Mouse (Mus musculus) testis, adult 2 months (tissue): ENCODE data around the gene Mpped2.

Experiments used
- CTCF ChIP-seq: fragments of 200-500 bp; IDR thresholded peaks from 2 replicates; pipeline ENCODE4 v1.5.1; 2012; ENCODE audit warnings: low read depth, mild to moderate bottlenecking, inconsistent platforms, low read length, moderate library complexity; ENCODE audit not compliant: control insufficient read depth, insufficient read depth, insufficient replicate concordance
- POLR2A ChIP-seq: fragments of 200-500 bp; IDR thresholded peaks from 2 replicates; pipeline ENCODE4 v1.6.1; 2012; ENCODE audit warnings: low read depth, mild to moderate bottlenecking, inconsistent platforms, low read length, moderate library complexity; ENCODE audit not compliant: control insufficient read depth

DNA sequence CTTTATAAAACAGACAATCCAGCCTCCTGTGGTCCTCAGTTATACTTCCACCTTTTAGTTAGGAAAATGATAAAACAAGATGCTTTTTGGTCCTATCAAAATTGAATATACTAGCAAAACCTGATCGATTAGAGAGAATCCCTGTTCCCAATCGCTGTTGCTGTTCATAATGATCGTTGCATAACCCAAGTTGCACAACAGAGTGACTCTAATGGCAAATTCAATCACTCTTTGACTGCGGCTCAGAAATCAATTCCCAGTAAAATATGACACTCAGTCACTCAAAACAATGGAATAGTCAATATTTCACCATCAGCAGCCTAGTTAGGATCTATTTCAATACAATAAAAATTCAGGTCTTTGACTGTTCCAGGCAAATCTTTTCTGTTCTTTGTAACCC is 39.8 kb upstream of the Mpped2 start:
- TF ChIP-seq CTCF, result no peak
- no peak for TF ChIP-seq POLR2A
